Mouse (Mus musculus) myocyte (in vitro differentiated cells): ENCODE results near the gene Snx8.

ENCODE experiments used
- CEBPB ChIP-seq: IDR thresholded peaks from 2 replicates; pipeline ENCODE4 v1.6.1; 2011; ENCODE audit warnings: mild to moderate bottlenecking, moderate library complexity; ENCODE audit not compliant: poor library complexity, insufficient read depth, severe bottlenecking
- MAX ChIP-seq: IDR thresholded peaks from one replicate; pipeline ENCODE4 v1.6.1; 2011; ENCODE audit warnings: low read depth, mild to moderate bottlenecking, control low read depth
- MYOD1 ChIP-seq, 3 experiments: IDR thresholded peaks; one replicate each; pipeline ENCODE4 v1.6.1; 2011; ENCODE audit warnings: control low read depth in 2 of 3, low read depth in 2 of 3, mild to moderate bottlenecking in 2 of 3, moderate library complexity in 1 of 3; ENCODE audit not compliant: insufficient read length in 2 of 3, control insufficient read depth in 1 of 3
- MYOG ChIP-seq, 3 experiments: IDR thresholded peaks; one replicate each; pipeline ENCODE4 v1.6.1; 2011; ENCODE audit warnings: control low read depth in 2 of 3, low read depth in 2 of 3, mild to moderate bottlenecking in 2 of 3; ENCODE audit not compliant: insufficient read length in 2 of 3, control insufficient read depth in 1 of 3, insufficient read depth in 1 of 3
- POLR2A ChIP-seq: IDR thresholded peaks from one replicate; pipeline ENCODE4 v1.6.1; 2011; ENCODE audit warnings: low read depth, mild to moderate bottlenecking, control low read depth, moderate library complexity; ENCODE audit not compliant: insufficient read length
- POLR2AphosphoS2 ChIP-seq: IDR thresholded peaks from one replicate; pipeline ENCODE4 v1.6.1; 2011; ENCODE audit warnings: low read depth, control low read depth; ENCODE audit not compliant: insufficient read length
- SRF ChIP-seq: IDR thresholded peaks from one replicate; pipeline ENCODE4 v1.6.1; 2011; ENCODE audit warnings: low read depth; ENCODE audit not compliant: control insufficient read depth, insufficient read length
- TCF12 ChIP-seq: IDR thresholded peaks from one replicate; pipeline ENCODE4 v1.6.1; 2011; ENCODE audit warnings: mild to moderate bottlenecking, control low read depth; ENCODE audit not compliant: poor library complexity, insufficient read depth, severe bottlenecking
- TCF3 ChIP-seq: IDR thresholded peaks from one replicate; pipeline ENCODE4 v1.6.1; 2011; ENCODE audit warnings: low read depth, control low read depth; ENCODE audit not compliant: insufficient read length
- USF1 ChIP-seq: IDR thresholded peaks from one replicate; pipeline ENCODE4 v1.6.1; 2011; ENCODE audit warnings: low read depth, mild to moderate bottlenecking, control low read depth, moderate library complexity

DNA sequence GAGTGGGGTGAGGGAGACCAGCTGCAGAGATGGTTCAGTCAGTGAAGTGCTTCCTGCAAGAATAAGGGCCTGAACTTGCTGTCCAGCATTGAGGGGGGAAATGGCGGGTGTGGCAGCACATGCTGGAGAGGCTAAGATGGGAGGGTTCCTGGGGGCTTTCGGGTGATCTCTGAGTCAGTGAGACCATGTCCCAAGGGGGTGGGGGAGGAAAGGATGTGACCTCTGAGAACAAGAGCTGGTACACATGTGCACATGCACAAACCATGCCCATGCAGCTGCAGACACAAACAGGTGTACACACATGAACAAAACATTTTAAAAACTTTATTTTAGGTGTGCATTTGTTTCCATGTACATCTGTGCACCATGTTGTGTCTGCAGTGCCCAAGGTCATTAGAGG lies 15.4 kb downstream of the Snx8 start:
- no peak for TF ChIP-seq POLR2A
- TF ChIP-seq MYOG (IDR thresholded peaks at IDR 0.05; ENCODE audit: control insufficient read depth in 1 of 3, insufficient read depth in 1 of 3, insufficient read length in 2 of 3, low read depth in 2 of 3) = no peak
- TF ChIP-seq CEBPB = no peak
- no peak for TF ChIP-seq MAX
- TF ChIP-seq TCF12 = no peak
- no peak for TF ChIP-seq USF1
- no peak for TF ChIP-seq POLR2AphosphoS2
- TF ChIP-seq SRF = no peak
- TF ChIP-seq MYOD1 (IDR thresholded peaks at IDR 0.05; ENCODE audit: control insufficient read depth in 1 of 3, insufficient read length in 2 of 3, low read depth in 2 of 3) = no peak
- no peak for TF ChIP-seq TCF3
